Comparison of ENCODE assay signal across 21 mouse cellular contexts in the genomic region with DNA sequence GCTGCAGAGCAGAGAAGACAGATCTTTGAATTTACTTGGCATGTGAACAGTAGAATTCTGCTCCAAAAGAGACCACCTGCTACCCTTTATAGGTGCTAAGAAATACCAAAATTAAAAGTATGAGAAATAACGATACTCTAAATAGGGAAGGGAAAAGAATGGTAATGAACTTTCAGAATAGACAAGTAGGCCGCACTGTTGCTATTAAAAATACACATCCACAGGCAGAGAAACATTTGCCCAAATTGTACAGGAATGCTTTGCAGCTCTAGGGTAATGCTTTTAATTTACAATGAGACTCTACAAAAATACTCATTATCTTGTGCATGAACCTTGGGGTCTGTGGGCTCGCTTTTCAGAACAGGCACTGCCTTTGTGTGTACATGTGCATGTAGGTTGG.
A peak's percentile ranks its signal among the peaks of the same experiment; 100 is the strongest.
DNase-seq lines count a peak whose midpoint lies in the region; ATAC-seq and TF ChIP-seq lines count a peak whose summit lies in the region.
"Had no signal": no experiment of that assay in that cellular context is flagged by ENCODE, and none has a peak within 500 bp of the region (broad histone marks: within the 10 kb centered on the region; RNA-seq: fewer than 3 reads in every experiment).

No protein-coding gene starts in this region.

- H3K9ac ChIP-seq in CH12.LX (ENCODE audit: insufficient read depth, low read depth) = no peak overlapping the region
- no peak overlapping the region for H3K9ac ChIP-seq in kidney, embryonic 14.5 days (ENCODE audit: low read depth, low read length)
- H3K9ac ChIP-seq: embryonic facial prominence, embryonic 12.5 days; forebrain, embryonic 13.5 days; forebrain, embryonic 15.5 days; forebrain, postnatal 0 days had no signal

- ATAC-seq in kidney, embryonic 14.5 days (ENCODE audit: low FRiP score, low TSS enrichment) = no peak
- ATAC-seq: CD4-positive, CD25-positive, alpha-beta regulatory T cell, adult 4 months; forebrain, embryonic 13.5 days; forebrain, embryonic 15.5 days; forebrain, postnatal 0 days had no signal

- no peaks in the 10 kb centered on the region for H3K36me3 ChIP-seq in CH12.LX (replicated peaks in 1 of 2; ENCODE audit: control insufficient read depth in 1 of 2, insufficient read depth in 1 of 2, low read length in 1 of 2)
- H3K36me3 ChIP-seq in kidney, embryonic 14.5 days (ENCODE audit: control insufficient read depth, insufficient read depth, low read length) = no peaks in the 10 kb centered on the region
- H3K36me3 ChIP-seq: embryonic facial prominence, embryonic 10.5 days; embryonic facial prominence, embryonic 12.5 days; forebrain, embryonic 15.5 days had no signal

- no peaks in the 10 kb centered on the region for H3K79me2 ChIP-seq in CH12.LX (replicated peaks; ENCODE audit: control insufficient read depth, extremely low read depth, insufficient read depth, poor library complexity, severe bottlenecking)

- TF ChIP-seq POLR2A in CH12.LX (IDR thresholded peaks at IDR 0.05; ENCODE audit: low read depth, low read length) = no peak
- no peak for TF ChIP-seq POLR2A in cortical plate, adult 2 months (IDR thresholded peaks at IDR 0.05; ENCODE audit: extremely low read depth, insufficient read depth, low read length)

- peak overlapping the region; percentile 71 for H3K27ac ChIP-seq in left cerebral cortex, adult 2 months
- no peak overlapping the region for H3K27ac ChIP-seq in CH12.LX (ENCODE audit: insufficient read depth, low read depth)
- peak overlapping the region; percentile 67; the same call in 1 of the 2 replicates for H3K27ac ChIP-seq in cortical plate, adult 2 months (ENCODE audit: insufficient read depth, low read length)
- no peak overlapping the region for H3K27ac ChIP-seq in kidney, embryonic 14.5 days (ENCODE audit: low read depth, low read length)
- H3K27ac ChIP-seq: embryonic facial prominence, embryonic 10.5 days; embryonic facial prominence, embryonic 12.5 days; forebrain, embryonic 13.5 days; forebrain, embryonic 15.5 days had no signal

- no peaks in the 10 kb centered on the region for H3K9me3 ChIP-seq in CH12.LX (replicated peaks; ENCODE audit: low read length)
- no peaks in the 10 kb centered on the region for H3K9me3 ChIP-seq in kidney, embryonic 14.5 days (ENCODE audit: control insufficient read depth, low read length)
- H3K9me3 ChIP-seq: embryonic facial prominence, embryonic 10.5 days; embryonic facial prominence, embryonic 12.5 days; forebrain, embryonic 13.5 days; forebrain, embryonic 15.5 days had no signal

- H3K4me1 ChIP-seq in CH12.LX (ENCODE audit: control insufficient read depth in 1 of 2, insufficient read depth in 2 of 2) = peaks cover 0 to 5% of the 10 kb centered on the region in 2 experiments; a peak in 1 of 4 replicates
- peaks cover 2% of the 10 kb centered on the region for H3K4me1 ChIP-seq in cortical plate, adult 2 months (ENCODE audit: control insufficient read depth, insufficient read depth, low read length)
- no peaks in the 10 kb centered on the region for H3K4me1 ChIP-seq in kidney, embryonic 14.5 days (ENCODE audit: control insufficient read depth, insufficient read depth, low read length)
- H3K4me1 ChIP-seq: embryonic facial prominence, embryonic 10.5 days; embryonic facial prominence, embryonic 12.5 days had no signal

- WGBS in kidney, embryonic 14.5 days = 87% methylated on average over 3 of the region's 3 CpGs

- TF ChIP-seq CTCF in left cerebral cortex, adult 2 months (IDR thresholded peaks at IDR 0.05) = no peak
- TF ChIP-seq CTCF in CH12.LX (conservative IDR thresholded peaks at IDR 0.05 in 1 of 2, IDR thresholded peaks at IDR 0.05 in 1 of 2; ENCODE audit: low read depth in 2 of 2, low read length in 2 of 2) = no peak
- no peak for TF ChIP-seq CTCF in cortical plate, adult 2 months (IDR thresholded peaks at IDR 0.05; ENCODE audit: extremely low read depth, insufficient read depth, low read length)

- intact Hi-C loops in left cerebral cortex, adult 2 months (cut with DNase I) = loop anchor here (5.0 kb wide), 1 partner anchor 189 kb away; no protein-coding TSS in a partner anchor

- no peak for TF ChIP-seq EP300 in CH12.LX (IDR thresholded peaks at IDR 0.05; ENCODE audit: low read length)

- no peaks in the 10 kb centered on the region for H3K27me3 ChIP-seq in CH12.LX (replicated peaks)
- H3K27me3 ChIP-seq in kidney, embryonic 14.5 days (ENCODE audit: control insufficient read depth, insufficient read depth, low read length) = no peaks in the 10 kb centered on the region
- H3K27me3 ChIP-seq: embryonic facial prominence, embryonic 12.5 days; forebrain, embryonic 13.5 days; forebrain, embryonic 15.5 days had no signal

- H3K4me2 ChIP-seq in CH12.LX (ENCODE audit: insufficient read depth, low read depth, poor library complexity, severe bottlenecking) = no peak overlapping the region; the same call in 1 of the 2 replicates
- no peak overlapping the region for H3K4me2 ChIP-seq in kidney, embryonic 14.5 days (replicated peaks; ENCODE audit: low read depth, low read length)
- H3K4me2 ChIP-seq: embryonic facial prominence, embryonic 12.5 days; forebrain, embryonic 13.5 days; forebrain, embryonic 15.5 days had no signal

- no peak overlapping the region for H3K4me3 ChIP-seq in left cerebral cortex, adult 2 months
- H3K4me3 ChIP-seq in CH12.LX (replicated peaks in 1 of 3; ENCODE audit: low read depth in 2 of 3, low read length in 2 of 3, poor library complexity in 1 of 3) = no peak overlapping the region
- no peak overlapping the region for H3K4me3 ChIP-seq in cortical plate, adult 2 months (ENCODE audit: insufficient read depth, low read length)
- H3K4me3 ChIP-seq in kidney, embryonic 14.5 days (ENCODE audit: low read length) = no peak overlapping the region
- H3K4me3 ChIP-seq: embryonic facial prominence, embryonic 10.5 days; embryonic facial prominence, embryonic 12.5 days; forebrain, embryonic 13.5 days; forebrain, embryonic 15.5 days had no signal

- dilution Hi-C loops in CH12.LX (cut with MboI; ENCODE audit: extremely low pct_ligation_motif_present, extremely low pct_unique_long_range_greater_than_20kb, low sequenced_read_pairs) = no loop called here

- DNase-seq in left cerebral cortex, adult 2 months (ENCODE audit: extremely low spot score in 1 of 2, low spot score in 2 of 2) = no peak
- DNase-seq in left cerebral cortex, adult 11 months (ENCODE audit: low spot score) = no peak
- peak; percentile 2 for DNase-seq in CH12.LX (ENCODE audit: extremely low read depth)
- DNase-seq in spleen, postnatal 4 days (ENCODE audit: low spot score in 2 of 2) = no peak
- DNase-seq: adrenal gland, adult 2 months; adrenal gland, postnatal 10 days; adrenal gland, postnatal 25 days; B cell, adult 2 months; cerebellum, adult 11-12 months; cerebellum, adult 2 months; cerebellum, adult 9-11 months; cerebellum, postnatal 14 days; cerebellum, postnatal 36 days; forebrain, postnatal 0 days had no signal

- TF ChIP-seq RAD21 in CH12.LX (IDR thresholded peaks at IDR 0.05; ENCODE audit: low read depth, low read length) = no peak

- in situ Hi-C loops in CH12.LX (cut with MboI; ENCODE audit: low pct_ligation_motif_present, low pct_unique_long_range_greater_than_20kb, low sequenced_read_pairs) = no loop called here

TF ChIP-seq in CH12.LX, 34 proteins besides CTCF, POLR2A, EP300 and RAD21:
- TF ChIP-seq RCOR1 (conservative IDR thresholded peaks at IDR 0.05; ENCODE audit: low read depth, low read length) (no peak), ETS1 (conservative IDR thresholded peaks at IDR 0.05; ENCODE audit: low read depth, low read length) (no peak), UBTF (IDR thresholded peaks at IDR 0.05; ENCODE audit: low read depth, low read length) (no peak), MAFK (IDR thresholded peaks at IDR 0.05; ENCODE audit: insufficient replicate concordance, low read length) (no peak), ZMIZ1 (IDR thresholded peaks at IDR 0.05; ENCODE audit: low read depth, low read length) (no peak), TCF12 (IDR thresholded peaks at IDR 0.05; ENCODE audit: low read depth, low read length) (no peak), SIN3A (IDR thresholded peaks at IDR 0.05; ENCODE audit: low read length) (no peak), GABPA (IDR thresholded peaks at IDR 0.05; ENCODE audit: insufficient replicate concordance, low read depth, low read length) (no peak), JUND (conservative IDR thresholded peaks at IDR 0.05; ENCODE audit: low read depth, low read length) (no peak), KAT2A (IDR thresholded peaks at IDR 0.05; ENCODE audit: insufficient replicate concordance, low read length) (no peak)
TF ChIP-seq in CH12.LX: peak in this region for 0.

Comparison
In these comparisons a context has a peak if more than half of its experiments do, and no peak if none do; other contexts are left out.
1. H3K27ac ChIP-seq: peak in left cerebral cortex, adult 2 months (single experiment) and cortical plate, adult 2 months (single experiment); none in CH12.LX (single experiment) and kidney, embryonic 14.5 days (single experiment).